Mouse (Mus musculus) heart, adult 11 months (tissue): ENCODE results near the gene Olfr70.

Experiments used
- DNase-seq: peaks from one replicate; pipeline ENCODE4 v3.0.0; 2022

Gene Olfr70

DNA sequence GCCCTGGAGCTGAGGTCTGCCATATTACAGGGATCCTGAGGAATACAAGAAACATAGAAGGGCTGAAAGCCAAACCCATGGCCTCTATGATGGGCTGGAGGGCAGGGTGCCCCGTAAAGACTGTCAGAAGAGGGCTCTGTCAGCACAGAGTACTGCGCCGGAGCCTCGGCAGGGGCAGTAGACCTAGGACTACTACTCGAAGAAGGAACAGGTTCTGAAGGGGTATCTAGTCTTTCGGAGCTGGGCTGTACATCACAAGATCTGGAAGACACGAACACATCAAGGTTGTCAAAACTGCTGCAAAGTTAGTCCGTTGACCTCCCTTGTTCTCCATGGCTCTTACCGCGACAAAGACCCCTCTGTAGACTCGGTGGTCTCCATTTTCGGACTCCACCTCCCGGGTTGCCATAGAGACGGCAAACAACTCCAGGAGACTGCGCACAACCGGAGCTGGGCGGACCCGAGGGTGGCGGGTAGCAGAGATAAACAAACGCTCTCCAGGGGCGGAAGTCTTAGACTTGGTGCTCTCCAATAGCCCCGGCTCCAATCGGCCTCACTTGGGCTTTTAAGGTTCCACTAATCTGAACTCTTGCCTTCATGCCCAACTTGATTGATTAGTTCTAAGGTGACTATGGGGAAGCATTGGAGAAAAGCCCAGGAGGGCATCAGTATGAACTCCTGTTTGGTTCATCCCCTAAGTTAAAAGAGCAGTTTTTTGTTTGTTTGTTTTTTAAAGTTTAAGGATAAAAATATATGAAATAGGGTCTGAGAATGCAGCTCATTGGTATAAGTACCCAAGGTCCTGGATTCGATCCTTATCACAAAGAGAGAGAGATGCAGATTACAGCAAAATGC, 47.2 kb downstream of the Olfr70 start, which contains the start of gene Spag8:
TSS of gene Spag8 (minus strand) at position 434 of the 855 bp plus-strand sequence.
- peak; percentile 94 for DNase-seq

DNA sequence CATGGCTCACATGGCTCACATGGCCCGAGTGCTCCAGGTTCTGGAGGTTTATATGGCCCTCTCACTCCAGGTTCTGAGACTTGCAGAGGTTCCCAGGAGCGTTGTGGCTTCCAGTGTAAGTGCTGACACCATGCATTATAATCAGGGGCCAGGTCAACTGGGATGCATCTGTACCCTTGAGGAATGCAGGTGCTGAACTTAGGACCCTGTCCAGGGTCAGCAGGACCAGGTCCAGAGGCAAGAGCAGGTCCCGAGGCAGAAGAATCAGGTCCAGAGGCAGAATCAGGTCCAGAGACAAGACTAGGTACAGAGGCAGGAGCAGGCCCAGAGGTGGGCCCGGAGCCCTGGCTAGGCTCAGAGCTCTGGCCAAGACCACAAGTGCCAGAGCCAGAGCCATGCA, 47.9 kb downstream of the Olfr70 start:
- no peak for DNase-seq

DNA sequence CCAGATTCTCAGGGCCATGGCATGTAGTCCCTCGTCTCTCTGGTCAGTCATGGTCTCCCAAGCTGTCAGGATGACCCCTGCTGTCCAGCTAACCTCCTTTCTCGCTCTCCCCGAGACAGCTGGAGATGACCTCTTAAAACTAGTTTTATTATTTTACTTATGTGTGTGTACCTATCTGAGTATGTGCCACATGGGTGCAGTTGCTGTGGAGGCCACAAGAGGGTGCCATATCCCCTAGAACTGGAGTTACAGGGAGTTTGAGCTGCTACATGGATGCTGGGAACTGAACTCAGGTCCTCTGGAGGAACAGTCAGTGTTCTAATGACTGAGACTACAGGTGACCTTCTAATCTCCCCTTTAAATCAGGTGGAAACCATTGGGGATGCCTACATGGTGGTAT, 50.8 kb downstream of the Olfr70 start:
- no peak for DNase-seq
